Mouse (Mus musculus): Measurements from ENCODE around the gene Gm14409.
"Not testable (repeated sequence)": the region's sequence is repeated elsewhere in the genome, so short reads cannot be mapped to it uniquely, and the experiment has no call there.

Gene Gm14409

DNA sequence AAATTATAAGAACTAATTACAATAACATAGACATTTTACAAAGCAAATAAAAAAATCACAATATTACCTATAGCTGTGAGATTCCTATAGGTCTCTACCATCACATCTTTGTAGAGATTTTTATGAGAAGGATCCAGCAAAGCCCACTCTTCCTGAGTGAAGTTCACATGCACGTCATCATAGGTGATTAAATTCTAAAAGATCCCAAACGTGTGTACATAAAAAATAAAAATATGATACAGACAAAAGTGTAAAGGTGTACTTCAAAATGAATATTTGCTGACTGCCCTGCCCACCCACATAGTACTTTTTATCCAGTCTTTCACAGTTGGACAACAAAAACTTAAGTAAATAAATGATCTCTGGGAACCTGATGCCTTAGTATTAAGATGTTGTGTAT lies at the start of gene Gm14409:
Gene Gm14409 (minus strand): TSS at position 101 of the 400 bp plus-strand sequence.
- not testable (repeated sequence) for DNase-seq

DNA sequence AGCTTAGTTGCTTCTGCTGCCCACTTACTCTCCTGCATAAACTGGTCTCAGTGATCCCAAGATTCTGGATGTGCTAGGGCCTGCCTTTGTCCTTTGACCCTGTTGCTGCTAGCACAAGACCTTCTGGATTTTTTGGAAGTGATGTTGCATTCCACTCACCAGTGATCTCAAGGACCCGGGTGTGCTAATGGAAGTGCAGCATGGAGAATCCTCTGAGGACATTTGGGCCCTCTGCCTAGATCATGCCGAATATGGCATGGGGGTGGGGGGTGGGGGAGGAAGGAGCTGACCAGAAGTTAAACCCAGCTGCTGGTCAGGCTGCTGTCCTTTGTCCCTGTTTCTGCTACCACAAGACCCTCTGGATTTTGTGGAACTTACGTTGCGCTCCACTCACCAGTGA lies 42.8 kb upstream of the Gm14409 start:
- DNase-seq, result not testable (repeated sequence)

DNA sequence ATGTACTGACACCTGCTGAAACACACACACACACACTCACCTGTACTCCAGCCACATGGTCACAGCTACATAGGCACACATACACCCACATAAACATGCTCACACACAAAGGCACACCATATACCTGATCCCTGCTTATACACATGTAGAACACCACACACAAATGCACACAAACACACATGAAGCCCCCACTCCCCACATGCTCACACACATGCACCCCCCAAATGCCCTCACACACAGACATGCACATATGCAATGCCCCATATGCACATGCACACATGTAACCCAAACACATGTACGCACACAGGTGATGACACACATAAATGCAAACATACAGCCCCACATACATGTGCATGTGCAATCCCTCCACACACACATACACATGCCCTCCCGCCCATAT lies 38.1 kb upstream of the Gm14409 start:
- not testable (repeated sequence) for DNase-seq

DNA sequence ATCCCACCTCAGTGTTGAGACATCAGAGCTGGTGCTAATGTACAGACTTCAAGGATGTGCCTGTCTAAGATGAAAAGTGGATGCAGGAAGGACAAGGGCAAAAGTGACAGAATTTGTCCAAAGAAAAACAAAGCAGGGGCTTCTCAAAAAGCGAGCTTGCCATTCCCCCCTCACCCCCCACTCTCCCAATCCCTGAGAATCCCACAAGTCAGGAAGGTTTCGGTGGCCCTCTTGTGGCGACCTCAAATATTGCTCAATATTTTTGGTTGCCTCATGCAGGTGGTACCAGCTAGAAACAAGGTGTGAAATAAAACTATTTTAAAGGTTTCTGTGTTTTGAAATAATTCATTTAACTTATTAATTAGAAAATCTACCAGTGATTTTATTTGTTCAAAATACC lies 16.9 kb upstream of the Gm14409 start:
- not testable (repeated sequence) for DNase-seq

DNA sequence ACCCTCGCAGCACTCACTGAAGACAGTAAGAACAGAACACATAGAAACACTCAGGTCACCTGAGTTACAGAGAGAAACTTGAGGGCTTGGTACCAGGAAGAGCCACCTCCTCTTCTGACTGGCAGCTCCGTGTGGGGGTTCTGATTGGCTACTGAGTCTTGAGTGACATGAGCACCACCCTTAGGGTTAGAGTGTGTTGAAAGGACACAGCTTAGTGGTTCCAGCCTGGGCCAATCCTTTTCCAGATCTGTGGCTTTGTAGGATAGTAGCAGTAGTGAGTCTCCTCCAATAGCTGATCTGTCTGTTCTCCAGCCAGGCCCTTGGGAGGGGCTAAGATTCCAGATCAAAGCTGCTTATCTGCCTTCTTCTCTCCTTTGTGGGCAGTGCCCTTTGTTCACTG lies 10.9 kb upstream of the Gm14409 start:
- DNase-seq, result not testable (repeated sequence)

DNA sequence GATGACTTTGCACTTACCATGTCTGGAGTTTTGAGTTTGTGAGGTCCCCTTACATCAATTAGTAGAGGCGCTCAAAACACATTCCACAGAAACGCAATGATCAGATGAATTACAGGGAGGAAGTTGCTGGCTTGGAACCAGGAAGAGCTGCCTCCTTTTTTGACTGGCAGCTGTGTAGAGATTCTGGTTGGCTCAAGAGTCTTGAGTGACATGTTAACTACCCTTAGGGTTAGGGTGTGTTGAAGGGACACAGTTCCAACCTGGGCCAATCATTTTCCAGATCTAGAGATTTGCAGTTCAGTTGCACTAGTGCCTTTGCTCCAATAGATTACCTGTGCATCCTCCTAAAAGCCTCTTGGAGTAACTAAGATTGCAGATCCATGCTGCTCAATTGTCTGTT lies 5.4 kb upstream of the Gm14409 start:
- DNase-seq, result not testable (repeated sequence)

DNA sequence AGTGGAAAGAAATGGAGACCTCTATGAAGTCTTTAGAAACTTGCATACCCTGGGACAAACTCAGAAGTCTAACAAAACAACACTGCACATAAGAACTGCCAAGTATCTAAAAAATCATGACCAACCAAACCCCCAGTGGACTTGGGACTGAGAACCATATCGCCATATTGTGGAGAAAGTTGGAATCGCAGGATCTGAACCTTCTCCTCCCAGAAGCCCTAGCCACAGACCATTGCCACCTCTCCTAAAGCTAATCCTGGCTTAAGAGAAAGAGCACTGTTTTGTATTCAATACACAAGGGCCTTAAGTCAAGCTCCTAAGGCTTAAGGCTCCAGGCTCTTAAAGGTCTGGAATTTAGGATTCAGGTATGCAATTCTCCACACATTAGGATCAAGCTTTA lies 19.4 kb downstream of the Gm14409 start:
- DNase-seq, result not testable (repeated sequence)

DNA sequence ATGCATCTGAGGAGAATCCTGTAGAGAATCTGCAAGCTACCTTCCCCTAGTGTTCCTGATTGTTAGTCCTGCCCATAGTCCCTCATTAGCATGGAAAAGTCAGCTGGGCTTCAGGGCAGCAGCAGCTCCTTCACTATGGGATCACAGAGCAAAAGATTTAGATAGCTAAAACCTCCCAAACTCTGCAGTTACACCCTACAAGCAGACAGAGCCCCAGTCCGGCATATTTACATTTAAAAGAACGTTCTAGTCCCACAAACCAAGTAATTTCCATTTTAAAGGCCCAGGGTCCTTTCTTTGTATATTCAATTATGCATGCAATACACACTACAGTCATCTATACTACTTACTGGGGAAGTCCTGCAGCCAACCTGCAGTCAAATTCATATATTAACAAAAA lies 36.4 kb downstream of the Gm14409 start:
- DNase-seq, result not testable (repeated sequence)

Data from right cerebral cortex, adult 18-20 months (tissue).